Mouse (Mus musculus) liver, embryonic 11.5 days (tissue): ENCODE data around the gene Elane. TPM values are rescaled to one million over a fixed set of nuclear protein-coding genes. Genes with fewer than 3 reads are reported as not detected.

Experiments
- ATAC-seq: fragments of 200-750 bp; cut with Nextera tagmentation; replicated peaks from 2 replicates; pipeline ENCODE4 v1.8.0; 2017; ENCODE audit warnings: moderate number of reproducible peaks, mild to moderate bottlenecking, moderate TSS enrichment, moderate library complexity; ENCODE audit not compliant: low FRiP score
- DNase-seq: peaks from one replicate; pipeline ENCODE4 v3.0.0-alpha.2; 2017; ENCODE audit warnings: low spot score
- H3K27ac ChIP-seq: fragments of 300-500 bp; sonication (generic); 2 replicates; pipeline ENCODE4 v1.5.1; 2014; ENCODE audit warnings: mild to moderate bottlenecking, low read depth, low read length, control low read depth
- H3K27me3 ChIP-seq: fragments of 300-500 bp; sonication (generic); replicated peaks from 2 replicates; pipeline ENCODE4 v1.6.1; 2014; ENCODE audit warnings: low read length, mixed read lengths; ENCODE audit not compliant: control insufficient read depth, insufficient read depth
- H3K36me3 ChIP-seq: fragments of 300-500 bp; sonication (generic); 2 replicates; pipeline ENCODE4 v1.6.1; 2014; ENCODE audit warnings: mild to moderate bottlenecking, low read length, moderate library complexity, mixed read lengths; ENCODE audit not compliant: control insufficient read depth, insufficient read depth
- H3K4me1 ChIP-seq: fragments of 300-500 bp; sonication (generic); replicated peaks from 2 replicates; pipeline ENCODE4 v1.6.1; 2014; ENCODE audit warnings: low read length, mixed read lengths; ENCODE audit not compliant: control insufficient read depth, insufficient read depth
- H3K4me2 ChIP-seq: fragments of 300-500 bp; sonication (generic); 2 replicates; pipeline ENCODE4 v1.6.1; 2014; ENCODE audit warnings: mild to moderate bottlenecking, control low read depth, moderate library complexity
- H3K4me3 ChIP-seq: fragments of 300-500 bp; sonication (generic); 2 replicates; pipeline ENCODE4 v1.5.1; 2014; ENCODE audit warnings: low read depth, low read length, control low read depth
- H3K9ac ChIP-seq: fragments of 300-500 bp; sonication (generic); 2 replicates; pipeline ENCODE4 v1.6.1; 2014; ENCODE audit warnings: low read depth, low read length, control low read depth
- H3K9me3 ChIP-seq: fragments of 300-500 bp; sonication (generic); 2 replicates; pipeline ENCODE4 v1.6.1; 2016; ENCODE audit warnings: low read length, inconsistent platforms, mixed read lengths; ENCODE audit not compliant: control insufficient read depth
- whole genome bisulfite sequencing: fragments of 180-500 bp; shearing (Covaris S2); extraction: QIAGEN DNeasy Blood & Tissue Kit; methylation state at CpG from one replicate; pipeline ENCODE4 v1.1.7; 2014; 5-methylcytosine and 5-hydroxymethylcytosine counted together
- polyA plus RNA-seq: library from polyadenylated mRNA; unstranded; fragments of >200 nt; fragmentation: Nextera tagmentation; extraction: Ambion mirVana; gene quantifications from 2 replicates; pipeline ENCODE4 v1.2.1, GENCODE M21; 2014

Gene Elane
- polyA plus RNA-seq, 1 experiment from 2014 or later, result 11.1 TPM

DNA sequence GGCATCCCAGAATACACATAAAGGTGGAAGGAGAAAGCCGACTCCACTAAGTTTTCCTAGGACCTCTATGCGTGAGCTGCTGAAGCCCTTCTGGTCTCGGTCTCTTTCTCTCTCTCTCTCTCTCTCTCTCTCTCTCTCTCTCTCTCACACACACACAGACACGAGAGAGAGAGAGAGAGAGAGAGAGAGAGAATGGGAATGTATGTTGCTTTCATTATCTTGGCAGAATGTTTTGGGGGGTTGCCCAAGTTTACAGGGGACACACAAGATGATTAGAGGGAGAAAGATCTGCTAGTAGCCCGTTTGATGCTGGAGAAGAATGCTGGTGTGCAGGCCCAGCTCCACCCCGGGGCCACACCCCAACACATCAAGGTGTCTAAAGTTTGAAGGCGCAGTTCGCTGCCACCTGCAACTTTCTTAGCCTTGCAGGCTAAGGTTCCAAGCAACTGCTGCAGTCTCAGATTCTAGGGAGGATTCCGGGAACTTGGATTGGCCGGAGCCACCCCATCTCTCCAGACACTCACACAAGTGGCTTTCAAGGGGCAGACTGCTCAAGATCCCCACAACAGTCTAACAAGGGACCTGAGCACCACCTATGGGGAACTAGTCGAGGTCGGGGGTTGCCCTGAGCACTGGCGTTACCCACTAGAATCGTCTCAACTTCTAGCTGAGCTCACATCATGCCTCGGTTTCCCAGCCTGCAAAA is 39.9 kb downstream of the Elane start:
- H3K36me3 ChIP-seq, result peaks cover under 1% of the 10 kb centered on the region; the same call in 1 of the 2 replicates
- H3K4me1 ChIP-seq, result peaks cover 37% of the 10 kb centered on the region
- no peaks in the 10 kb centered on the region for H3K9me3 ChIP-seq
- H3K27me3 ChIP-seq, result peaks cover 20% of the 10 kb centered on the region
- DNase-seq (no peak), ATAC-seq (peak; percentile 3; the same call in 1 of the 2 replicates)
- WGBS, result 11% methylated on average over 15 of the region's 15 CpGs
- peak overlapping the region; percentile 98 for H3K4me2 ChIP-seq
- peak overlapping the region; percentile 96 for H3K4me3 ChIP-seq
- H3K9ac ChIP-seq, result peak overlapping the region; percentile 92
- H3K27ac ChIP-seq, result peak overlapping the region; percentile 97

DNA sequence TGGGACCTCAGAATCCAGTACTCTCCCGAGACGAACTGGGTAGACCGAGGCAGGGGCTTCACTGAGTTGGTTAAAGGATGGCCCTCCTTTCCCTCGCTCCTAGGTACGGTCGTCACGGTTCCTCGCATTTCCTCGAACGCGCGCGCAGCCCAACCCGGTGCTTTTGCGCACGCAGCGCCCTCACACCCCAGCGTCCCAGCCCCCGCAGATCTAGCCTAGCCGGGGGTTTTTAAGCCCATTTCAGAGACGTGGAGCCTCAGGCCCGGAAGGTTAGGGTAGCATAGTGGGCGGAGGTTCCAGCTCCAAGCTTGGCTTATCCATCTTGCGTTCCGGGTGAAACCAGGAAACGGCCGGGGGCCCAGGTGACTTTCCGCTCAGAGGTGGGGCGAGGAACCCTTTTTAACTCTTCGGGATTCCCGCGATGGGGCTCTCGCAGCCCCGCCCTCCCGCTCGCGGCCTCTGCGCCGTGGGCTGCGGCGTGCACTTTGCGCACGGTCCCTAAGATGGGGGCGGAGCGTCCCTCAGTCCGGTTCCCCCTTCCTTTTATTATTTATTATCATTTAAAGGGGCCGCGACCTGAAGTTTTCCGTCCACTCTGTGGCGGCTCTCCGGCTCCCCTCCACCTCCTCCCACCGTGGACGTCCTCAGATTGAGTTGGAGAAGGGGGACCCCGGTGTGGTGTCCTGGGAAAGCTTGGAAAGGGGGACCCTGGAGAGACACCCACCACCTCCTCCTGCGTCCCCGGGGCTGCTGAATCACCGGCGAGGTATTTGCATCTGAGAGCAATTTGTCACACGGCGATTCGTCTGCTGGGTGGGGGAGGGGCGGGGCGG is 40.7 kb downstream of the Elane start, which contains the start of gene Arid3a:
Gene Arid3a (plus strand): TSS at position 553 of the 833 bp plus-strand sequence.
- peaks cover 3% of the 10 kb centered on the region; the same call in 1 of the 2 replicates for H3K36me3 ChIP-seq
- peak; percentile 75 for ATAC-seq
- H3K9me3 ChIP-seq, result no peaks in the 10 kb centered on the region
- H3K4me3 ChIP-seq, result peak within 1 kb of the TSS; percentile 96
- WGBS, result under 1% methylated on average over 63 of the region's 63 CpGs
- H3K4me1 ChIP-seq, result peaks cover 34% of the 10 kb centered on the region
- H3K9ac ChIP-seq, result peak within 1 kb of the TSS; percentile 92
- peak within 1 kb of the TSS; percentile 98 for H3K4me2 ChIP-seq
- peak; percentile 93 for DNase-seq
- H3K27ac ChIP-seq, result peak within 1 kb of the TSS; percentile 97
- peaks cover 12% of the 10 kb centered on the region for H3K27me3 ChIP-seq

DNA sequence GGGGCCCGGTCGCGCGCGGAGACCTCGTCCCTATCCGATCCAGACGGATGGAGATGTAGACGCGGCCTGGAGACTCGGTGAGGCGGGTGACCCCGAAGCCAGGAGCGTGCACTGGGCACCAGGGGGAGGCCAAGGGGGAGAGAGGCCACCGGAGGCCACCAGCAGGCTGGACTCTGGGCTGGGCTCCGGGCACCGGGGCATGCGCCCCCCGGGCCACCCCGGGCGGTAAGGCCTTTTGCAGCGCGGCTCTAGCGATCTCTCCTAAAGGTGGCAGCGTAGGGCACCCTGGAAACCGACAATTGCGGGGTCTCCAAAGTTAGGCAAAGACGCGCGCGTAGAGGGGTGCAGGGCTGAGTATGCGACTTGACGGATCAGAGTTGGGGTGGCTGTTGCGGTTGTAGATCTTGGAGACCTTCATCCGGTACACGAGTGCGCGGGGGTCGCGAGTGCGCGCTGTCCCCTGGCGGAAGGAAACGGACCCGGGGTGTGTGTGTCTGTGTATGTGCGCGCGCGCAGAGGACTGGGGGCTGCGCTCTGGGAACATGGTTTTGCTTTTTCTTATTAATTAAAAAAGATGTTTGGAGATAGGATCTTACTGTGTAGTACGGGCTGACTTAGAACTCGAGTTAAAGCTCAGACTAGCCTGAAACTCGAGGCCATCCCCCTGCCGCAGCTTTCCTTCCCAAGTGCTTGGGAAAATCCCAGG is 41.4 kb downstream of the Elane start:
- peak; percentile 45 for ATAC-seq
- peaks cover 37% of the 10 kb centered on the region for H3K4me1 ChIP-seq

DNA sequence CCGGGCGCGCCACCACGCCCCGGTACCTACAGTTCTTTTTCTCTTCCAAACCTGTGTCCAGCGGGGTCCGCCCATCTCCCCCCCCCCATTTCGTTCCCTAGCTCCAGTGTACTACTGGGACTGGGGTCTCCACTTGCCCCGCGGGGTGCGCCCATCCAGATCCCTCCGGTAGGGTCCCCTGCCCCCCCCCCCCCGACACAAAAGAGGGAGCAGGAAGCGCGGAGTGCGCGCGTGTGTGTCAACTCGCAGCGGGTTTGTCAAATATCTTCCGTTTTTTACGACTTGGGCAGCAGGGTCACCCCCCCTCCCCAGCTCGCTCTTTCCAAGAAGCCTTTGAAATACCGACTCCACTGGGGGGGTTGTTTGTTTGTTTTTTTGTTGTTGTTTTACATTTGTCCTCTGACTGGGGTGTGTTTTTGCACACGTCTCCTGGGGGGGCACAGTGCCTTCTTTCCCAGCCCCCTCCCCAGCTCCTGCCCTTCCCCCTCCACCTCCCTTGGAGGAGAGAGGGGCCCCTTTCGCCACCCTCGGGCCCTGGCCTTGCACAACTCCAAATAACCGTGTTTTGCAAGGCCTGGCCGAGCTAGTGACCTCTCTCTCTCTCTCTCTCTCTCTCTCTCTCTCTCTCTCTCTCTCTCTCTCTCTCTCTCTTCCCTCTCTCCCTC is 42.1 kb downstream of the Elane start:
- ATAC-seq, result no peak
- Histone ChIP-seq H3K4me2 (peak overlapping the region; percentile 98), H3K36me3 (peaks cover 10% of the 10 kb centered on the region), H3K9me3 (no peaks in the 10 kb centered on the region), H3K4me3 (peak overlapping the region; percentile 96), H3K27me3 (0 out of 2 replicates have a peak, but pooled peaks cover under 1% of the 10 kb centered on the region), H3K4me1 (peaks cover 44% of the 10 kb centered on the region), H3K27ac (peak overlapping the region; percentile 97), H3K9ac (peak overlapping the region; percentile 92)
- WGBS, result under 1% methylated on average over 29 of the region's 29 CpGs
- peak; percentile 72 for DNase-seq

More for the DNA sequence above, 41.4 kb downstream of the Elane start:
- peak overlapping the region; percentile 96 for H3K4me3 ChIP-seq
- H3K4me2 ChIP-seq, result peak overlapping the region; percentile 98
- no peaks in the 10 kb centered on the region for H3K9me3 ChIP-seq
- H3K27me3 ChIP-seq, result peaks cover 5% of the 10 kb centered on the region
- peaks cover 10% of the 10 kb centered on the region for H3K36me3 ChIP-seq
- H3K9ac ChIP-seq, result peak overlapping the region; percentile 92
- WGBS, result 0% methylated on average over 54 of the region's 54 CpGs
- peak overlapping the region; percentile 97 for H3K27ac ChIP-seq
- DNase-seq, result peak; percentile 81

DNA sequence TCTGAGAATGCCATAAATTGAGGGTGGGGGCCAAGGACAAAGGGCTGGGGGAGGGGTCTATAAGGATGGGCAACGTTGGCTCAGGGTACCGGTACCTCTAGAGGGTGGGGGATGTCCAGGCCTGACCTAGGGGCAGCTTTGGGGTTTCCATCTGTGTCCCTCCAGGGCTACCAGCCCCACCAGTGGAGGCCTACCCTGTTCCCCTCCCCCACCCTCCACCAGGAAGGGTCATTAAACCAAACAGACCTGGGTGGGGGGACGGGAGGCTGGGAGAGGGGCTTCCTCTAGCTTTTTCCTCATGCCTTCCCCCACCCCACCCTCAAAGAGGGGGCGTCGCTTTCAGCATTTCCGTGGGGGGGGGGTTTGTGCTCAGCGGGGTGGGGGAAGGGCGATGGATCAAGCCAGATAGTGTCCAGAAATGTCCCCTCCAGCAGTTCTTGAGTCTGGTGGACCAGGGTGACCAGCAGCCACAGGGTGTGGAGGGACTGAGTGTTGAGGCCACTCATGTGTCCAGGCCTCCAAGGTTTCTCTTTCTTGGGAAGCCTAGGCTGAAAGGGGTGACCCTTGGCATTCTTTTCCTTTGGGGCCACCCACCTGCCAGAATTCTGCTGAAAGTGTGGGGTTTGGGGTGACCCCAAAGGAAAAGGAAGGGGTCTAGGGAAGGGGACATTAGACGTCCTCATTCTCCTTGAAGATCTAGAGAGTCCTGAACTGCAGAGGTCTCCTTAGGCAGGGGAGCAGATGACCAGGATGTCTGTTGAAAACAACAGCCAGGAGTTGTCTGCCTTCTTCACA is 43.1 kb downstream of the Elane start:
- no peak for DNase-seq
- peak overlapping the region; percentile 96 for H3K4me3 ChIP-seq
- peak overlapping the region; percentile 97 for H3K27ac ChIP-seq
- H3K4me2 ChIP-seq, result peak overlapping the region; percentile 98
- H3K9ac ChIP-seq, result peak overlapping the region; percentile 92
- ATAC-seq, result no peak
- no peaks in the 10 kb centered on the region for H3K9me3 ChIP-seq
- 19% methylated on average over 9 of the region's 9 CpGs for WGBS
- H3K4me1 ChIP-seq, result peaks cover 52% of the 10 kb centered on the region
- H3K36me3 ChIP-seq, result peaks cover 13% of the 10 kb centered on the region
- no peaks in the 10 kb centered on the region for H3K27me3 ChIP-seq

DNA sequence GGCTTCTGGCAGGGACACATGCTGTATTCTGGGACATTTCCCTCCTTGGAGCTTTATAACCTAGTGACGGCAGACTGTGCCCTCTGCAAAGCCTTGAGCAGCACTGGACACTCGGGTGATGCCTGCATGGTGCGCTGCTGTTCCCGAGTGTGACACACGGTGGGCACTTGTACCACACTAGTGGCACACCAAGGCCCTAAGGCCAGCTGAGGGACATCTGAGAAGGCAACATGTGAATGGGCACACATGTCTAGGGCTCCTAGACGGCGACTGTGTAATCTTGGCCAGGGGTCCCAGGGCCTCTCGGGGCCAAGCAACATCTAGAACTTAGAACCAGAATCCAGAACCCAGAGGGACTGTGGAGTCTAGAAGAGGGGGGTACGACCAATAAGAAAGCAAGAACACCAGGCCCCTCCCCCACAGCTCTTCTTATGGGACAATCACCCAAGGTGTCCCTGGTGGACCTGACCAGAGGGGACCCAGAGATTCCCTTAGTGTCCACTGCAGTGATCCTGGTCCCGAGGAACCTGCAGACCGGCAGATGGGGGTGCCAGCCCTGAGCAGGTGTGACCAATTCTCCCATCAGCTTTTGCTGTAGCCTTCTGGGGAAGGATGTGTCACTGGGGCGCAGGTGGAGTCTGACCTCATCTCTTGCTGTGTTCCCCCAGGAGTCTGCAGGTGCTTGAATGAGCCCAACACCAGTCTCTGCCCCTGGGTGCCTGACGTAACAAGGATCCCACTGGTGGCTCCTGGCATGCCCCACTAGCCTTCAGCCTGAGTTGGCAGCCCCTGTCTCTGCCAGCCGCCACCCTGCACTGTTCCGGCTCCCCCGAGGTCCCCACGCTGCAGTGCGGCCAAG is 44.1 kb downstream of the Elane start:
- WGBS, result 87% methylated on average over 18 of the region's 18 CpGs
- peak overlapping the region; percentile 98 for H3K4me2 ChIP-seq
- DNase-seq (no peak), ATAC-seq (no peak)
- H3K4me3 ChIP-seq, result peak overlapping the region; percentile 6; the same call in 1 of the 2 replicates
- peaks cover 17% of the 10 kb centered on the region for H3K36me3 ChIP-seq
- no peaks in the 10 kb centered on the region for H3K27me3 ChIP-seq
- peaks cover 57% of the 10 kb centered on the region for H3K4me1 ChIP-seq
- no peaks in the 10 kb centered on the region for H3K9me3 ChIP-seq
- no peak overlapping the region for H3K9ac ChIP-seq
- H3K27ac ChIP-seq, result peak overlapping the region; percentile 97

DNA sequence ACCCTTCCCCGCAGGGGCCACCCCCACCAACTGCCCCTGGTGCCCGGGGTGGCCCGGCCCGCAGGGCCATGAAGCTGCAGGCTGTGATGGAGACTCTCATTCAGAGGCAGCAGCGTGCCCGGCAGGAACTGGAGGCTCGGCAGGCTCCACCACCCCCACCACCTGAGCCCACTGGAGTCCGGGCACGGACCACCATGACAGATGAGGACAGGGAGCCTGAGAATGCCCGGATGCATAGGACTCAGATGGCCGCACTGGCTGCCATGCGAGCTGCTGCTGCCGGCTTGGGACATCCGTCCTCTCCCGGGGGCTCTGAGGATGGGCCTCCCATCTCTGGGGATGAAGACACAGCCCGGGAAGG is 44.8 kb downstream of the Elane start:
- ATAC-seq (no peak), DNase-seq (no peak)
- Histone ChIP-seq H3K27ac (no peak overlapping the region), H3K4me1 (peaks cover 60% of the 10 kb centered on the region), H3K4me2 (no peak overlapping the region), H3K36me3 (peaks cover 20% of the 10 kb centered on the region), H3K9me3 (no peaks in the 10 kb centered on the region), H3K4me3 (0 out of 2 replicates have a peak overlapping the region, but pooled peaks have one; percentile 5), H3K9ac (no peak overlapping the region), H3K27me3 (no peaks in the 10 kb centered on the region)
- 90% methylated on average over 16 of the region's 16 CpGs for WGBS
